Mouse (Mus musculus): ENCODE results near the gene Slc11a2.
A peak's percentile ranks its signal among the peaks of the same experiment; 100 is the strongest.

The Slc11a2 gene

GRCm38 (mm10) chr15:100448572-100448971, 23.7 kb upstream of the Slc11a2 start:
- Histone ChIP-seq H3K4me1 (replicated peaks; ENCODE audit: low read depth, low read length) (peaks cover 25% of the 10 kb centered on the region), H3K9me3 (ENCODE audit: low read length) (no peaks in the 10 kb centered on the region), H3K27me3 (ENCODE audit: insufficient read depth, low read length) (0 out of 2 replicates have a peak, but pooled peaks cover 3% of the 10 kb centered on the region), H3K4me3 (replicated peaks; ENCODE audit: low read length) (no peak overlapping the region), H3K36me3 (ENCODE audit: insufficient read depth, low read length) (no peaks in the 10 kb centered on the region)
- no peak for TF ChIP-seq NANOG (IDR thresholded peaks at IDR 0.05; ENCODE audit: borderline replicate concordance, low read length)
- TF ChIP-seq POU5F1 (IDR thresholded peaks at IDR 0.05; ENCODE audit: borderline replicate concordance, low read length): no peak
- 0 out of 2 replicates have a peak, but pooled peaks have one; percentile 16 for TF ChIP-seq CTCF (conservative IDR thresholded peaks at IDR 0.05; ENCODE audit: low read length)

GRCm38 (mm10) chr15:100446887-100447286, 22.0 kb upstream of the Slc11a2 start:
- H3K4me1 ChIP-seq (replicated peaks; ENCODE audit: low read depth, low read length): peaks cover 24% of the 10 kb centered on the region
- no peak overlapping the region for H3K4me3 ChIP-seq (replicated peaks; ENCODE audit: low read length)
- H3K9me3 ChIP-seq (ENCODE audit: low read length): no peaks in the 10 kb centered on the region
- H3K36me3 ChIP-seq (ENCODE audit: insufficient read depth, low read length): no peaks in the 10 kb centered on the region
- 0 out of 2 replicates have a peak, but pooled peaks cover 3% of the 10 kb centered on the region for H3K27me3 ChIP-seq (ENCODE audit: insufficient read depth, low read length)
- no peak for TF ChIP-seq CTCF (conservative IDR thresholded peaks at IDR 0.05; ENCODE audit: low read length)
- TF ChIP-seq NANOG (IDR thresholded peaks at IDR 0.05; ENCODE audit: borderline replicate concordance, low read length): no peak
- TF ChIP-seq POU5F1 (IDR thresholded peaks at IDR 0.05; ENCODE audit: borderline replicate concordance, low read length): no peak

- Histone ChIP-seq H3K4me1 (replicated peaks; ENCODE audit: low read depth, low read length) (peaks cover 15% of the 10 kb centered on the region), H3K27me3 (ENCODE audit: insufficient read depth, low read length) (no peaks in the 10 kb centered on the region), H3K36me3 (ENCODE audit: insufficient read depth, low read length) (no peaks in the 10 kb centered on the region), H3K4me3 (replicated peaks; ENCODE audit: low read length) (peak overlapping the region; percentile 50), H3K9me3 (ENCODE audit: low read length) (no peaks in the 10 kb centered on the region)
- TF ChIP-seq POU5F1 (IDR thresholded peaks at IDR 0.05; ENCODE audit: borderline replicate concordance, low read length) (no peak), NANOG (IDR thresholded peaks at IDR 0.05; ENCODE audit: borderline replicate concordance, low read length) (no peak), CTCF (conservative IDR thresholded peaks at IDR 0.05; ENCODE audit: low read length) (no peak)
These were observed 18.5 kb upstream of the Slc11a2 start for GRCm38 (mm10) chr15:100443126-100443922.

- TF ChIP-seq POU5F1 (IDR thresholded peaks at IDR 0.05; ENCODE audit: borderline replicate concordance, low read length) (no peak), NANOG (IDR thresholded peaks at IDR 0.05; ENCODE audit: borderline replicate concordance, low read length) (no peak), CTCF (conservative IDR thresholded peaks at IDR 0.05; ENCODE audit: low read length) (no peak)
- no peaks in the 10 kb centered on the region for H3K9me3 ChIP-seq (ENCODE audit: low read length)
- H3K4me3 ChIP-seq (replicated peaks; ENCODE audit: low read length): no peak overlapping the region
- no peaks in the 10 kb centered on the region for H3K36me3 ChIP-seq (ENCODE audit: insufficient read depth, low read length)
- H3K4me1 ChIP-seq (replicated peaks; ENCODE audit: low read depth, low read length): 0 out of 2 replicates have a peak, but pooled peaks cover 2% of the 10 kb centered on the region
- H3K27me3 ChIP-seq (ENCODE audit: insufficient read depth, low read length): peaks cover 15% of the 10 kb centered on the region; the same call in 1 of the 2 replicates
These were observed 11.6 kb upstream of the Slc11a2 start for GRCm38 (mm10) chr15:100436518-100436917.

GRCm38 (mm10) chr15:100436112-100436511, 11.2 kb upstream of the Slc11a2 start:
- no peak overlapping the region for H3K4me3 ChIP-seq (replicated peaks; ENCODE audit: low read length)
- H3K9me3 ChIP-seq (ENCODE audit: low read length): no peaks in the 10 kb centered on the region
- no peaks in the 10 kb centered on the region for H3K36me3 ChIP-seq (ENCODE audit: insufficient read depth, low read length)
- 0 out of 2 replicates have a peak, but pooled peaks cover 2% of the 10 kb centered on the region for H3K4me1 ChIP-seq (replicated peaks; ENCODE audit: low read depth, low read length)
- H3K27me3 ChIP-seq (ENCODE audit: insufficient read depth, low read length): peaks cover 15% of the 10 kb centered on the region; the same call in 1 of the 2 replicates
- no peak for TF ChIP-seq POU5F1 (IDR thresholded peaks at IDR 0.05; ENCODE audit: borderline replicate concordance, low read length)
- no peak for TF ChIP-seq CTCF (conservative IDR thresholded peaks at IDR 0.05; ENCODE audit: low read length)
- TF ChIP-seq NANOG (IDR thresholded peaks at IDR 0.05; ENCODE audit: borderline replicate concordance, low read length): no peak

GRCm38 (mm10) chr15:100433234-100433633, 8.4 kb upstream of the Slc11a2 start:
- Histone ChIP-seq H3K36me3 (ENCODE audit: insufficient read depth, low read length) (no peaks in the 10 kb centered on the region), H3K4me3 (replicated peaks; ENCODE audit: low read length) (no peak overlapping the region), H3K9me3 (ENCODE audit: low read length) (no peaks in the 10 kb centered on the region), H3K27me3 (ENCODE audit: insufficient read depth, low read length) (peaks cover 18% of the 10 kb centered on the region; the same call in 1 of the 2 replicates), H3K4me1 (replicated peaks; ENCODE audit: low read depth, low read length) (peaks cover 4% of the 10 kb centered on the region; the same call in 1 of the 2 replicates)
- TF ChIP-seq CTCF (conservative IDR thresholded peaks at IDR 0.05; ENCODE audit: low read length) (no peak), NANOG (IDR thresholded peaks at IDR 0.05; ENCODE audit: borderline replicate concordance, low read length) (no peak), POU5F1 (IDR thresholded peaks at IDR 0.05; ENCODE audit: borderline replicate concordance, low read length) (no peak)

GRCm38 (mm10) chr15:100429959-100430565, 5.2 kb upstream of the Slc11a2 start:
- H3K4me1 ChIP-seq (replicated peaks; ENCODE audit: low read depth, low read length): peaks cover 11% of the 10 kb centered on the region
- H3K36me3 ChIP-seq (ENCODE audit: insufficient read depth, low read length): no peaks in the 10 kb centered on the region
- TF ChIP-seq CTCF (conservative IDR thresholded peaks at IDR 0.05; ENCODE audit: low read length) (no peak), POU5F1 (IDR thresholded peaks at IDR 0.05; ENCODE audit: borderline replicate concordance, low read length) (no peak), NANOG (IDR thresholded peaks at IDR 0.05; ENCODE audit: borderline replicate concordance, low read length) (no peak)
- H3K27me3 ChIP-seq (ENCODE audit: insufficient read depth, low read length): peaks cover 12% of the 10 kb centered on the region
- no peak overlapping the region for H3K4me3 ChIP-seq (replicated peaks; ENCODE audit: low read length)
- H3K9me3 ChIP-seq (ENCODE audit: low read length): no peaks in the 10 kb centered on the region

GRCm38 (mm10) chr15:100428296-100428905, 3.5 kb upstream of the Slc11a2 start:
- no peaks in the 10 kb centered on the region for H3K36me3 ChIP-seq (ENCODE audit: insufficient read depth, low read length)
- TF ChIP-seq POU5F1 (IDR thresholded peaks at IDR 0.05; ENCODE audit: borderline replicate concordance, low read length) (no peak), CTCF (conservative IDR thresholded peaks at IDR 0.05; ENCODE audit: low read length) (no peak), NANOG (IDR thresholded peaks at IDR 0.05; ENCODE audit: borderline replicate concordance, low read length) (no peak)
- H3K9me3 ChIP-seq (ENCODE audit: low read length): no peaks in the 10 kb centered on the region
- peaks cover 28% of the 10 kb centered on the region for H3K4me1 ChIP-seq (replicated peaks; ENCODE audit: low read depth, low read length)
- H3K27me3 ChIP-seq (ENCODE audit: insufficient read depth, low read length): peaks cover 24% of the 10 kb centered on the region
- no peak overlapping the region for H3K4me3 ChIP-seq (replicated peaks; ENCODE audit: low read length)

All from E14TG2a.4 (cell line).